Mouse (Mus musculus): Measurements from ENCODE around the gene Myrip. TPM values are rescaled to one million over a fixed set of nuclear protein-coding genes. Genes with fewer than 3 reads are reported as not detected.
"Not testable (repeated sequence)": the region's sequence is repeated elsewhere in the genome, so short reads cannot be mapped to it uniquely, and the experiment has no call there.

Myrip gene
- total RNA-seq, 2 experiments from 2014 or later, result 0.35 TPM; not detected in 1

GRCm38 (mm10) chr9:120372347-120372746 lies 71.0 kb downstream of the Myrip start:
- no peak for ATAC-seq (replicated peaks; ENCODE audit: poor library complexity)

GRCm38 (mm10) chr9:120377726-120378125 lies 76.4 kb downstream of the Myrip start:
- peak; percentile 60 for ATAC-seq (replicated peaks; ENCODE audit: poor library complexity)

- no peak for ATAC-seq (replicated peaks; ENCODE audit: poor library complexity)
Observed at GRCm38 (mm10) chr9:120395188-120395587, 93.9 kb downstream of the Myrip start.

GRCm38 (mm10) chr9:120396579-120397185 lies 95.4 kb downstream of the Myrip start:
- no peak for ATAC-seq (replicated peaks; ENCODE audit: poor library complexity)

DNA sequence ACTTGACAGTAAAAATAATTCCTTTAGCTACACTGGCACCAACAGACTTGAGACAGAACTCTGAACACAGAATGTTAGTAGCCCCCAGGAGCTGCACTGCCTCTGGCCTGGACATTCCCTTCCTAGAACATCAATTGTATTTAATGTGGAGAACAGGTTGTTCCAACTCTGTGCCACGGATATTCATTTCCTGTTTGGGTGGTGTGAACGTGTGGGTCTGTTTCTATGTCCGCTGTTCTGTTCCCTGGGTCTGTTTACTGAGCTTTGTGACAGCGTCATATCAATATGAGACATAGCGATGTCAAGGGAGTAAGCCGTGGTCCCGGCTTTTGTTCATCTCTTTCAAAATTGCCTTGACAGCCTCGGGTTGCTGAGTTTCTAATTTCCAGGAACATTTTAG lies 97.0 kb downstream of the Myrip start:
- no peak for ATAC-seq (replicated peaks; ENCODE audit: poor library complexity)

DNA sequence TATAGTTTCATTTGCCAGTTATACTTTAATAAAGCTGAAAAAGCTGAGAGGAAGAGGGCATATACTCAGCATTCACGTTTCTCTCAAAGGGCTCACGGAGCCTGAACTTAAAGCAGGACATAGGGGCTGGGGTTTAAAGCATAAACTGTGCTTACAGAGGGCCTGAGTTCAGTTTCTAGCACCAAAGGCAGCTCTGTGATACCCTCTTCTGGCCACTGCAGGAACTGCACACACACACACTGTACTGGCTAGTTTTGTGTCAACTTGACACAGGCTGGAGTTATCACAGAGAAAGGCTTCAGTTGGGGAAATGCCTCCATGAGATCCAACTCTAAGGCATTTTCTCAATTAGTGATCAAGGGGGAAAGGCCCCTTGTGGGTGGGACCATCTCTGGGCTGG lies 98.2 kb downstream of the Myrip start:
- not testable (repeated sequence) for ATAC-seq (replicated peaks; ENCODE audit: poor library complexity)

DNA sequence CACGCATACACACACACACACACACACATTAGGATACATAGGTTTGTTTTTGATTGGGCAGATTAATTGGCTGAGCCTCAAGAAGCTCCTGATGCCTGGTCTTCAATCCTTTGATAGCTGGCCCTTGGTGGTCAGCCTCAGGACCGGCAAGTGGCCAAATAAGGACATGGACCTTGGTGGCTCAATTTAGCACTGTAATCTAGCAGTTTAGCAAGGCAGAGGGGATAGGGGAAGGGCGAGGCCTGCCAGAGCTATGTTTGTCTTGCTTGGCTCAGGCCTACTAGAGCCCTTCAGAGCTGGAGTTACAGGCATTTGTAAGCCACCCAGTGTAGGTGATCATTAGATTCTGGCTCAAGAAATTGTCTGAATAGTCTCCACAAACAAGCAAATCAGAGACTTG lies 101.1 kb downstream of the Myrip start:
- ATAC-seq (replicated peaks; ENCODE audit: poor library complexity), result no peak

DNA sequence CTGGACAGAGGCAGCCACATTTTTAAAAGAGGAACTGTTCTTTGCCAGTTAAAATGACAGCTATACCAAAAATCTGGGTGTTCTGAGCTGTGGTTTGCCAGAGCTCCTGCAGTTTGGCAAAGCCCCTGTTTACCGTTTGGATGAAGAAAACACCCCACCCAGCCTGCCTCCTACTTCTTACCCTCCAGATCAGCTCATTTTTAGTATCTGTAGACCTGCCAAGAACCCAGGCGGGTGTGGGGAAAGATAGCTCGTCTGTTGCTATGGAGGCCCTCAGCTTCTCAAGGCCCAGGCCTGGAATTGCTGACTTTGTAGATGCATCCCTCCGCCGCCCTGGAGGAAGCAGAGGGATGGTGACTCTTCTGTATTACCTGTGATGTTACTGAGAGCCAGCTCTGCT lies 102.3 kb downstream of the Myrip start:
- 0 out of 2 replicates have a peak, but pooled peaks have one; percentile 11 for ATAC-seq (replicated peaks; ENCODE audit: poor library complexity)

DNA sequence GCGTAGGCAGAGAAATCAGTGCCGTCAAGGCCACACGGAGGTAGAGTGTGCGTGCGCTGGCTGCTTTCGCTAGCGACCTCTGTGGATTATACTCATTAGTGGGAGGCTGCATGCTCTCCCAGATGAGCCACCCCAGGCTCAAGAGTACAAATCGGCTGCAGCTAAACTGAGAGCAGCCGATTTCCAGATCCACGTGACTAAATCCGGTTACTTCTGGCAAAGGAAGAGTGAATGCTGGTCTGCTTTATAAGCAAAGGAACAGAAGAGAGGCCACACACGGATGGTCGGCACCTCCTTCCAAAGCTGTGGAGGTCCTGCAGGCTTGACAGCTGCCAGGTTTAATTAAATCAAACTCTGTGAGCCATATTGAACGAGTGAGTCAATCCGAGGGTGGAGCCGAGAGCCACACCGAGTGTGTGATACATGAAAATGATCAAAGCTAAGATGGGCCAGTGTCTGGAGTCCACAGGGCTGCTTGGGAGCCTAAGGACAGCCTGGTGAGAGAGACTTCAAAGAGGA lies 108.4 kb downstream of the Myrip start:
- ATAC-seq (replicated peaks; ENCODE audit: poor library complexity), result no peak

- ATAC-seq (replicated peaks; ENCODE audit: poor library complexity), result peak; percentile 78
Observed at GRCm38 (mm10) chr9:120410421-120410820, 109.1 kb downstream of the Myrip start.

GRCm38 (mm10) chr9:120415504-120415903 lies 114.2 kb downstream of the Myrip start:
- ATAC-seq (replicated peaks; ENCODE audit: poor library complexity), result peak; percentile 93

DNA sequence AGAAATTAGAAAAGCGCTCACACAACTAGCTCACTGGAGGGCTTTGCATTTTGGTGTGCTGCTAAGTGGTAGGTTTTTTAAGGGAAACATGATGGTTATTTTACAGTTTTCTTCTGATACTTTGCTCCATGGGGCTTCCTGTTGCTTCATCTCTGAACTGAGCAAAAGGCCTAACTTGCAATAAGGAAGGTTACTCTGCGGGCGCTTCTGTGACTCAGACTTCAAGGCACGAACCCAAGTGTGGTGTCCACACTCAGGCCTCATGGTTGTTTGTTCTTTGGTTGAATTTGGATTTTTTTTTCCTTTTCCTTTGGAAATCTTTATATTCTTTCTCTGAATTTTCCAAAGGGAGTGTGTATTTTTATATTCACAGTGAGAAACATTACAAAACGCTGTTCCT lies 114.8 kb downstream of the Myrip start:
- peak; percentile 59 for ATAC-seq (replicated peaks; ENCODE audit: poor library complexity)

DNA sequence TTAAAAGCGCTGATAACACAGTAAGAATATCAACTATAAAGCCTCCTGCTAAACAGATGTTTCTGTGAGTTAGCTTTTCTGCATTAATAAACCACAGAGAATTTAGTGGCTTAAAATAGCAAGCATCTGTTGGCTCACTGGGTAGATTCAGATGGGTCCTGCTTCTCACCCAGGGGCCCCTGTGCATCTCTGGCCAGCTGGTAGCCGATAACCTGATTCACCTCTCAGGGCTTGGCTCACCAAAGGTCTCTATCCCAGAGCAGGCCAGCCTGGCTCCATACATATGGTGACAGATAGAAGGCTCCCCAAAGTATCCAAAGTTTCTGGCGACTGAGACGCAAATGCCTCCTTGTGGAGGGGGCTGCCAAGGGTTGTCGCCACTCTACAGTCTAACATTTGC lies 115.4 kb downstream of the Myrip start:
- peak; percentile 35 for ATAC-seq (replicated peaks; ENCODE audit: poor library complexity)

GRCm38 (mm10) chr9:120418582-120418981 lies 117.3 kb downstream of the Myrip start:
- ATAC-seq (replicated peaks; ENCODE audit: poor library complexity), result no peak

- no peak for ATAC-seq (replicated peaks; ENCODE audit: poor library complexity)
Observed at GRCm38 (mm10) chr9:120424567-120424966, 123.3 kb downstream of the Myrip start.

- peak; percentile 63 for ATAC-seq (replicated peaks; ENCODE audit: poor library complexity)
Observed at GRCm38 (mm10) chr9:120425768-120426167, 124.5 kb downstream of the Myrip start.

DNA sequence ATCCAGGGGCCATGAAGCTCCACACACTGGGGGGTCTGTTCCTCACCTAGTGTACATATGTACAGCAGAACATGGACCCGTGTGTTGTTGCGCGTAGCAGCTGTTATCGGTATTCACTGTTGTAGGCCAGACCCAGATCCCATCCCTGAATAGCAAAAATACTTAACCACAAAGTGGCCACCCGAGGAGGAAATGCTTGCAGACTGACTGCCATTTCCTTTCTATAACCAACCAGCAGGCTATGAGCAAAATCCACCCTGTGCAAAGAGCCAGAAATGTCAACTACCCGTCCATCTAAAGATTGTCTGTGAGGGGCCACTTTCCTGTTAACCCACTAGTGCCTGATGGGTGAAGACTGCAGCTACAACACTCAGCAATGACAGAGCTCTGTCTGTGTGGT lies 126.9 kb downstream of the Myrip start:
- ATAC-seq (replicated peaks; ENCODE audit: poor library complexity), result peak; percentile 32

GRCm38 (mm10) chr9:120433747-120434146 lies 132.4 kb downstream of the Myrip start:
- peak; percentile 97 for ATAC-seq (replicated peaks; ENCODE audit: poor library complexity)

- ATAC-seq (replicated peaks; ENCODE audit: poor library complexity), result no peak
Observed at GRCm38 (mm10) chr9:120435841-120436240, 134.5 kb downstream of the Myrip start.

- ATAC-seq (replicated peaks; ENCODE audit: poor library complexity), result no peak
Observed at GRCm38 (mm10) chr9:120436854-120437253, 135.5 kb downstream of the Myrip start.

- ATAC-seq (replicated peaks; ENCODE audit: poor library complexity), result no peak
Observed at GRCm38 (mm10) chr9:120437266-120437876, 136.1 kb downstream of the Myrip start.

DNA sequence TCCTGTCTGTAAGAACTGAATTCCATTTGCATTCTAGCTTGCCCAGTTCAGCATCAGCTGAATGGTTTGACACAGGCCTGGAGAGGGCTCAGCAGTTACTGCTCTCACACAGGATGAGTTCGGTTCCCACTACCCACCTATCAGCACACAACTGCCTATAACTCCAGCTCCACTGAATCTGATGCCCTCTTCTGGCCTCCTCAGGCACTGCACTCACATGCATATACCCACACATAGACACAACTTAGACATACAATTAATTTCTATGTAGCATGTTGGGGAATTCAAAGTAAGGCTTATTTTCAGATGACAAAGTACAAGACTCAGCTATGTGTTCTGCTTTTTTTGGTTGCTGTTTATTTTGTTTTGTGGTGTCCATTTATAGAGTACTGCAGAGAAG lies 137.0 kb downstream of the Myrip start:
- ATAC-seq (replicated peaks; ENCODE audit: poor library complexity), result no peak

- ATAC-seq (replicated peaks; ENCODE audit: poor library complexity), result no peak
Observed at GRCm38 (mm10) chr9:120438781-120439180, 137.5 kb downstream of the Myrip start.

All from megakaryocyte progenitor cell, adult 5-6 weeks (primary cell).